ENCODE assay signal across 8 mouse cellular contexts in the genomic region with DNA sequence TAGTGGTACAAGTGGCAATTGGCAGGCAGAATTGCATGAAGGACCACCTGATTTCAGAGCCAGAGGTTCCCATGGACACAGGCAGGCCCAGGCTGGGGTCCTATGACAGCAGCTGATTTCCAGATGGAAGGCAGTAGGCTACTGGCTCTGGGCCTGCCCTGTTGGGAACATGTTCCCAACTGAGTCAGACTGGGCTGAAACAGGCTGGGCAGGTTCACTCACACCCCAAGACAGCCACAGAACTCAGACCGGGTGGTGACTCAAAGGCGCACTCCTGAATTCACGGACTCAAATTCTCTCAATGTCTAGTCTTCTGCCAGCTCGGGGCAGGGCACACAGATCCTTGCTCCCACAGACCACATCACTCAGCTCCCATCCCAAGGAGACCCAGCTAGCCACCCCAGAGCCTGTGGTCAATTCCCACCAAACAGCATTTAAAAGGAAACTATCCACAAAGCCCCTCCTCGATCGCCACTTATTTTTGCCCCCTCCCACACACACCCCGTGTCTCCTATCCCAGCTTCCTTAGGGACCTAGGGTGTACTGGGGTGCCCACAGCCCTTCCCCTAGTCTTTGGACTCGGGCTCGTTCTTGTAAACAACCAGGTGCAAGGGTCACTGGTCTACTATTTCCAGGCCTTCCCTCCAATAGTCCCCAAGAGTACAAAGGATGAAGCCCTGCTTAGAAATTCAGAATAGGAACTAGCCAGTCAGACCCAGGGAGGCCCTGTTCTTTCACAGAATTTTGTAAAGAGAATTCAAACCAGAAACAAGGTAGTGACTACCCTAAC. TPM values are rescaled to one million over a fixed set of nuclear protein-coding genes. Genes with fewer than 3 reads are reported as not detected.
DNase-seq lines count a peak whose midpoint lies in the region; ATAC-seq and TF ChIP-seq lines count a peak whose summit lies in the region.
"Had no signal": no experiment of that assay in that cellular context is flagged by ENCODE, and none has a peak within 500 bp of the region (broad histone marks: within the 10 kb centered on the region; RNA-seq: fewer than 3 reads in every experiment).

No protein-coding gene starts in this region.

- 45% methylated on average over 9 of the region's 9 CpGs for WGBS in lung, embryonic 15.5 days

- no peak for TF ChIP-seq POLR2A in ES-Bruce4 (IDR thresholded peaks at IDR 0.05; ENCODE audit: insufficient read depth, low read length)

- H3K9ac ChIP-seq in ES-Bruce4 (ENCODE audit: low read depth, poor library complexity, severe bottlenecking): peak overlapping the region; percentile 1; the same call in 1 of the 2 replicates
- no peak overlapping the region for H3K9ac ChIP-seq in lung, embryonic 15.5 days

- peaks cover 24% of the 10 kb centered on the region for H3K36me3 ChIP-seq in ES-Bruce4 (ENCODE audit: control insufficient read depth, insufficient read depth, low read length, poor library complexity, severe bottlenecking)
- peaks cover 25% of the 10 kb centered on the region for H3K36me3 ChIP-seq in lung, embryonic 15.5 days

- peaks cover 29% of the 10 kb centered on the region for H3K4me1 ChIP-seq in ES-Bruce4 (ENCODE audit: control insufficient read depth, insufficient read depth, low read length)
- peaks cover 27% of the 10 kb centered on the region for H3K4me1 ChIP-seq in brown adipose tissue, adult 24 weeks (ENCODE audit: control insufficient read depth, insufficient read depth, insufficient read length, low read length)
- peaks cover 66% of the 10 kb centered on the region for H3K4me1 ChIP-seq in lung, embryonic 15.5 days

- no peaks in the 10 kb centered on the region for H3K27me3 ChIP-seq in ES-Bruce4 (ENCODE audit: control insufficient read depth, insufficient read depth, low read length, poor library complexity, severe bottlenecking)
- H3K27me3 ChIP-seq in lung, embryonic 15.5 days: no peaks in the 10 kb centered on the region

- no peak for ATAC-seq in lung, embryonic 15.5 days (ENCODE audit: borderline replicate concordance, extremely low read depth, low FRiP score, low TSS enrichment)

- no peaks in the 10 kb centered on the region for H3K9me3 ChIP-seq in ES-Bruce4 (replicated peaks; ENCODE audit: control insufficient read depth, insufficient read depth, low read length, poor library complexity, severe bottlenecking)
- no peaks in the 10 kb centered on the region for H3K9me3 ChIP-seq in lung, embryonic 15.5 days

- peak overlapping the region; percentile 63 for H3K27ac ChIP-seq in ES-Bruce4 (ENCODE audit: insufficient read depth, low read length)
- peak overlapping the region; percentile 76 for H3K27ac ChIP-seq in brown adipose tissue, adult 24 weeks (replicated peaks; ENCODE audit: low read depth, low read length)
- H3K27ac ChIP-seq in lung, embryonic 15.5 days: peak overlapping the region; percentile 71

- TF ChIP-seq EP300 in ES-Bruce4 (IDR thresholded peaks at IDR 0.05; ENCODE audit: insufficient read depth, low read depth, low read length): no peak

- H3K4me3 ChIP-seq in ES-Bruce4 (ENCODE audit: low read depth, low read length): peak overlapping the region; percentile 47; the same call in 1 of the 2 replicates
- H3K4me3 ChIP-seq in brown adipose tissue, adult 24 weeks (ENCODE audit: insufficient read depth, low read depth, low read length): no peak overlapping the region
- H3K4me3 ChIP-seq in lung, embryonic 15.5 days: no peak overlapping the region

- DNase-seq in kidney, adult 9 months: peak; percentile 90
- DNase-seq in frontal cortex, postnatal 25 days (ENCODE audit: low spot score in 2 of 2): no peak
- no peak for DNase-seq in ovary, postnatal 36 days (ENCODE audit: low spot score)
- DNase-seq in layer of hippocampus, adult 8-10 months (ENCODE audit: low spot score in 2 of 2): no peak
- DNase-seq: cerebellum, postnatal 25 days had no signal

- peak overlapping the region; percentile 25 for H3K4me2 ChIP-seq in lung, embryonic 15.5 days

- no peak for TF ChIP-seq CTCF in ES-Bruce4 (IDR thresholded peaks at IDR 0.05; ENCODE audit: low read depth, low read length)

RNA-seq across cellular contexts. Expression of gene Sdc4, which starts 11.8 kb away (rescaled TPM):
- polyA plus RNA-seq in ES-Bruce4 (2011; ENCODE audit: insufficient read depth, insufficient read length, low read depth, missing spikeins): 212 and 213 TPM in 2 replicates
- 34.7 and 37.6 TPM in 2 replicates for polyA plus RNA-seq in brown adipose tissue, adult 24 weeks (2012; ENCODE audit: insufficient read depth, insufficient read length, missing spikeins)
- polyA plus RNA-seq in lung, embryonic 15.5 days (2015; fragmentation: Nextera tagmentation; extraction: Ambion mirVana): 161 and 178 TPM in 2 replicates
- 100 to 1,000 TPM; 109 to 165 (median 131) TPM for total RNA-seq in layer of hippocampus, adult 8-10 months (2022)

RNA-seq across cellular contexts. Expression of gene Sys1, which starts 24.9 kb away (rescaled TPM):
- polyA plus RNA-seq in ES-Bruce4 (2011; ENCODE audit: insufficient read depth, insufficient read length, low read depth, missing spikeins): 13.3 and 19.8 TPM in 2 replicates
- 24.4 and 27.2 TPM in 2 replicates for polyA plus RNA-seq in brown adipose tissue, adult 24 weeks (2012; ENCODE audit: insufficient read depth, insufficient read length, missing spikeins)
- polyA plus RNA-seq in lung, embryonic 15.5 days (2015; fragmentation: Nextera tagmentation; extraction: Ambion mirVana): 65.8 and 69.0 TPM in 2 replicates
- 10 to 100 TPM; 40.4 to 45.8 (median 44.8) TPM for total RNA-seq in layer of hippocampus, adult 8-10 months (2022)

RNA-seq across cellular contexts. Expression of gene Matn4, which starts 26.9 kb away (rescaled TPM):
- 0.93 and 1.7 TPM in 2 replicates for polyA plus RNA-seq in ES-Bruce4 (2011; ENCODE audit: insufficient read depth, insufficient read length, low read depth, missing spikeins)
- polyA plus RNA-seq in brown adipose tissue, adult 24 weeks (2012; ENCODE audit: insufficient read depth, insufficient read length, missing spikeins): 0.52 TPM in 1 of 2 replicates, not detected in the other
- 41.3 and 42.7 TPM in 2 replicates for polyA plus RNA-seq in lung, embryonic 15.5 days (2015; fragmentation: Nextera tagmentation; extraction: Ambion mirVana)
- 10 to 100 TPM; 11.1 to 12.6 (median 11.9) TPM for total RNA-seq in layer of hippocampus, adult 8-10 months (2022)

RNA-seq across cellular contexts. Expression of gene Gm20458, which starts 28.9 kb away (rescaled TPM):
- 2.3 TPM in 1 of 2 replicates, not detected in the other for polyA plus RNA-seq in ES-Bruce4 (2011; ENCODE audit: insufficient read depth, insufficient read length, low read depth, missing spikeins)
- 2.4 TPM in 1 of 2 replicates, not detected in the other for polyA plus RNA-seq in brown adipose tissue, adult 24 weeks (2012; ENCODE audit: insufficient read depth, insufficient read length, missing spikeins)
- polyA plus RNA-seq in lung, embryonic 15.5 days (2015; fragmentation: Nextera tagmentation; extraction: Ambion mirVana): 17.1 and 17.6 TPM in 2 replicates
- 10 to 100 TPM in 1 of 4 experiments, 1 to 10 TPM in 2, not detected in 1; 8.4 to 15.8 (median 9.9) TPM for total RNA-seq in layer of hippocampus, adult 8-10 months (2022)

RNA-seq across cellular contexts. Expression of gene Rbpjl, which starts 28.9 kb away (rescaled TPM):
- polyA plus RNA-seq in ES-Bruce4 (2011; ENCODE audit: insufficient read depth, insufficient read length, low read depth, missing spikeins): not detected in 2 replicates
- not detected in 2 replicates for polyA plus RNA-seq in brown adipose tissue, adult 24 weeks (2012; ENCODE audit: insufficient read depth, insufficient read length, missing spikeins)
- 9.4 and 10.7 TPM in 2 replicates for polyA plus RNA-seq in lung, embryonic 15.5 days (2015; fragmentation: Nextera tagmentation; extraction: Ambion mirVana)
- under 1 TPM; 0.34 to 0.67 (median 0.42) TPM for total RNA-seq in layer of hippocampus, adult 8-10 months (2022)

Comparison
In these comparisons a context has a peak if more than half of its experiments do, and no peak if none do; other contexts are left out.
1. RNA of gene Matn4, which starts 26.9 kb away (polyA plus RNA-seq): 41.3 to 42.7 TPM in lung, embryonic 15.5 days; 0.93 to 1.7 TPM in ES-Bruce4 and 0.52 TPM in brown adipose tissue, adult 24 weeks; every median in the first group is over 10 times any median in the second.
2. Peak in every context shown above with its lines, with median percentiles within 50 percentile points of each other: H3K27ac ChIP-seq.